Mouse (Mus musculus) ES-E14 (cell line): Measurements from ENCODE around the gene Etnk1. TPM values are rescaled to one million over a fixed set of nuclear protein-coding genes. Genes with fewer than 3 reads are reported as not detected.
"Not testable (repeated sequence)": the region's sequence is repeated elsewhere in the genome, so short reads cannot be mapped to it uniquely, and the experiment has no call there.

ENCODE experiments used
- DNase-seq: peaks from one replicate; pipeline ENCODE4 v3.0.0-alpha.2; 2013; ENCODE audit warnings: low read depth, low spot score
- H3K27ac ChIP-seq: 2 replicates; pipeline ENCODE4 v1.5.1; 2012; ENCODE audit warnings: low read depth, mild to moderate bottlenecking, low read length, moderate library complexity, mixed read lengths; ENCODE audit not compliant: poor library complexity, insufficient read depth, severe bottlenecking
- H3K36me3 ChIP-seq: 2 replicates; pipeline ENCODE4 v1.6.1; 2012; ENCODE audit warnings: mild to moderate bottlenecking, low read length, moderate library complexity, mixed read lengths; ENCODE audit not compliant: control insufficient read depth, poor library complexity, insufficient read depth, severe bottlenecking
- H3K4me1 ChIP-seq, 2 experiments: fragments of 150-350 bp in 1 of 2; sonication (generic) in 1 of 2; 2 replicates each; pipeline ENCODE4 v1.6.1; 2012; ENCODE audit warnings: low read length in 2 of 2, mild to moderate bottlenecking in 1 of 2, mixed read lengths in 1 of 2; ENCODE audit not compliant: control insufficient read depth in 2 of 2, insufficient read depth in 2 of 2, poor library complexity in 1 of 2
- H3K4me3 ChIP-seq, 2 experiments: fragments of 150-350 bp in 1 of 2; sonication (generic) in 1 of 2; 2 replicates each; pipeline ENCODE4 v1.5.1; 2012; ENCODE audit warnings: low read length in 2 of 2, low read depth in 1 of 2, mild to moderate bottlenecking in 1 of 2, mixed read lengths in 1 of 2; ENCODE audit not compliant: insufficient read depth in 1 of 2, poor library complexity in 1 of 2, severe bottlenecking in 1 of 2
- H3K9ac ChIP-seq: 2 replicates; pipeline ENCODE4 v1.6.1; 2012; ENCODE audit warnings: low read depth, mild to moderate bottlenecking, low read length, mixed read lengths; ENCODE audit not compliant: poor library complexity, insufficient read depth, severe bottlenecking
- H3K9me3 ChIP-seq: fragments of 150-350 bp; sonication (generic); 2 replicates; pipeline ENCODE4 v1.6.1; 2012; ENCODE audit warnings: low read depth, mild to moderate bottlenecking, low read length; ENCODE audit not compliant: control insufficient read depth, insufficient read depth
- CHD2 ChIP-seq: IDR thresholded peaks from 2 replicates; pipeline ENCODE4 v1.6.1; 2014; ENCODE audit warnings: mild to moderate bottlenecking, low read depth, low read length, inconsistent platforms
- HCFC1 ChIP-seq: IDR thresholded peaks from 2 replicates; pipeline ENCODE4 v1.6.1; 2012; ENCODE audit warnings: low read length, inconsistent platforms, borderline replicate concordance; ENCODE audit not compliant: insufficient read depth
- MAFK ChIP-seq: IDR thresholded peaks from 2 replicates; pipeline ENCODE4 v1.6.1; 2014; ENCODE audit warnings: mild to moderate bottlenecking, low read depth, low read length, inconsistent platforms; ENCODE audit not compliant: insufficient read depth
- ZC3H11A ChIP-seq: IDR thresholded peaks from 2 replicates; pipeline ENCODE4 v1.6.1; 2012; ENCODE audit warnings: low read depth, mild to moderate bottlenecking, inconsistent platforms, low read length, borderline replicate concordance
- ZNF384 ChIP-seq: IDR thresholded peaks from 2 replicates; pipeline ENCODE4 v1.6.1; 2012; ENCODE audit warnings: low read depth, low read length, inconsistent platforms
- in situ Hi-C, 2 experiments: fragments of 600-800 bp; cut with MboI; formaldehyde crosslinking; loops; one replicate each; pipeline ENCODE4 v1.15.1; 2025; ENCODE audit warnings: low sequenced_read_pairs in 2 of 2, inconsistent platforms in 1 of 2; ENCODE audit not compliant: unreplicated experiment in 2 of 2
- total RNA-seq: library from RNA; depleted of rRNA; stranded (reverse); fragments of 300-350 nt; gene quantifications from 2 replicates; pipeline ENCODE4 v1.2.3, GENCODE M21; 2012

Gene Etnk1
- total RNA-seq, 1 experiment: 75.7 TPM

- Histone ChIP-seq H3K4me1 (peaks cover 4 to 28% of the 10 kb centered on the region in 2 experiments; a peak in 2 of 4 replicates), H3K9ac (no peak overlapping the region), H3K27ac (no peak overlapping the region), H3K4me3 (no peak overlapping the region), H3K9me3 (no peaks in the 10 kb centered on the region), H3K36me3 (no peaks in the 10 kb centered on the region)
- TF ChIP-seq ZC3H11A (no peak), ZNF384 (no peak), CHD2 (no peak), MAFK (no peak), HCFC1 (no peak)
- DNase-seq: no peak
- in situ Hi-C loops: no loop called here
These were observed 29.7 kb upstream of the Etnk1 start for GRCm38 (mm10) chr6:143137341-143137740.

- no peak for DNase-seq
These were observed 27.6 kb upstream of the Etnk1 start for GRCm38 (mm10) chr6:143139417-143139816.

GRCm38 (mm10) chr6:143140884-143141283 lies 26.1 kb upstream of the Etnk1 start:
- in situ Hi-C loops: no loop called here
- Histone ChIP-seq H3K4me3 (peak overlapping the region in 1 of 2 experiments; percentile 13; a peak in 1 of 4 replicates), H3K9ac (peak overlapping the region; percentile 36; the same call in 1 of the 2 replicates), H3K27ac (peak overlapping the region; percentile 98), H3K9me3 (no peaks in the 10 kb centered on the region), H3K36me3 (no peaks in the 10 kb centered on the region), H3K4me1 (peaks cover 11 to 41% of the 10 kb centered on the region in 2 experiments)
- DNase-seq: no peak
- TF ChIP-seq MAFK: peak; percentile 79
- no peak for TF ChIP-seq ZNF384

More at GRCm38 (mm10) chr6:143139417-143139816, 27.6 kb upstream of the Etnk1 start:
- H3K9me3 ChIP-seq: no peaks in the 10 kb centered on the region
- H3K27ac ChIP-seq: peak overlapping the region; percentile 98; the same call in 1 of the 2 replicates
- no peak overlapping the region for H3K9ac ChIP-seq
- peaks cover 9 to 38% of the 10 kb centered on the region in 2 experiments for H3K4me1 ChIP-seq
- H3K4me3 ChIP-seq: no peak overlapping the region
- H3K36me3 ChIP-seq: no peaks in the 10 kb centered on the region
- TF ChIP-seq ZC3H11A: no peak
- TF ChIP-seq ZNF384: no peak
- TF ChIP-seq HCFC1: no peak
- no peak for TF ChIP-seq MAFK
- in situ Hi-C loops: no loop called here

- TF ChIP-seq ZNF384 (peak; percentile 96), MAFK (peak; percentile 100)
- peak; percentile 92 for DNase-seq
- Histone ChIP-seq H3K4me1 (peaks cover 13 to 41% of the 10 kb centered on the region in 2 experiments), H3K27ac (peak overlapping the region; percentile 98)
- H3K36me3 ChIP-seq, in situ Hi-C loops, H3K9me3 ChIP-seq, H3K4me3 ChIP-seq, H3K9ac ChIP-seq: not testable (repeated sequence)
These were observed 25.1 kb upstream of the Etnk1 start for GRCm38 (mm10) chr6:143141624-143142592.

GRCm38 (mm10) chr6:143142861-143143260 lies 24.2 kb upstream of the Etnk1 start:
- no peak for DNase-seq
- H3K9me3 ChIP-seq: no peaks in the 10 kb centered on the region
- H3K9ac ChIP-seq: no peak overlapping the region
- no peak overlapping the region for H3K4me3 ChIP-seq
- in situ Hi-C loops: no loop called here
- no peak for TF ChIP-seq HCFC1
- TF ChIP-seq ZC3H11A: no peak
- no peak for TF ChIP-seq MAFK
- TF ChIP-seq ZNF384: no peak
- no peak for TF ChIP-seq CHD2
- peaks cover 4% of the 10 kb centered on the region; the same call in 1 of the 2 replicates for H3K36me3 ChIP-seq
- H3K27ac ChIP-seq: peak overlapping the region; percentile 96
- H3K4me1 ChIP-seq: peaks cover 13 to 37% of the 10 kb centered on the region in 2 experiments
